Mouse (Mus musculus) stomach, embryonic 16.5 days (tissue): ENCODE data around the gene Strn3. TPM values are rescaled to one million over a fixed set of nuclear protein-coding genes. Genes with fewer than 3 reads are reported as not detected.
A peak's percentile ranks its signal among the peaks of the same experiment; 100 is the strongest.
"Not testable (repeated sequence)": the region's sequence is repeated elsewhere in the genome, so short reads cannot be mapped to it uniquely, and the experiment has no call there.

ENCODE experiments used
- ATAC-seq: fragments of 200-750 bp; cut with Nextera tagmentation; 2 replicates; pipeline ENCODE4 v1.8.0; 2017; ENCODE audit warnings: moderate number of reproducible peaks, moderate TSS enrichment; ENCODE audit not compliant: insufficient read depth, low FRiP score
- H3K27ac ChIP-seq: fragments of 300-500 bp; sonication (generic); 2 replicates; pipeline ENCODE4 v1.5.1; 2014; ENCODE audit warnings: low read length
- H3K27me3 ChIP-seq: fragments of 300-500 bp; sonication (generic); 2 replicates; pipeline ENCODE4 v1.6.1; 2014; ENCODE audit warnings: low read length, control low read depth, mixed read lengths; ENCODE audit not compliant: control insufficient read depth, insufficient read depth
- H3K36me3 ChIP-seq: fragments of 300-500 bp; sonication (generic); 2 replicates; pipeline ENCODE4 v1.6.1; 2014; ENCODE audit warnings: low read length; ENCODE audit not compliant: control insufficient read depth, insufficient read depth
- H3K4me1 ChIP-seq: fragments of 300-500 bp; sonication (generic); 2 replicates; pipeline ENCODE4 v1.6.1; 2014; ENCODE audit warnings: low read length, control low read depth, mixed read lengths; ENCODE audit not compliant: control insufficient read depth, insufficient read depth
- H3K4me2 ChIP-seq: fragments of 300-500 bp; sonication (generic); 2 replicates; pipeline ENCODE4 v1.6.1; 2014; ENCODE audit warnings: low read depth, low read length, mixed read lengths
- H3K4me3 ChIP-seq: fragments of 300-500 bp; sonication (generic); replicated peaks from 2 replicates; pipeline ENCODE4 v1.5.1; 2014; ENCODE audit warnings: mild to moderate bottlenecking, low read length
- H3K9ac ChIP-seq: fragments of 300-500 bp; sonication (generic); 2 replicates; pipeline ENCODE4 v1.6.1; 2014; ENCODE audit warnings: low read length
- H3K9me3 ChIP-seq: fragments of 300-500 bp; sonication (generic); replicated peaks from 2 replicates; pipeline ENCODE4 v1.6.1; 2016; ENCODE audit warnings: low read length, control low read depth; ENCODE audit not compliant: control insufficient read depth
- WGBS: fragments of 180-500 bp; shearing (Covaris S2); extraction: QIAGEN DNeasy Blood & Tissue Kit; methylation state at CpG from one replicate; pipeline ENCODE4 v1.1.7; 2014; 5-methylcytosine and 5-hydroxymethylcytosine counted together
- polyA plus RNA-seq: library from polyadenylated mRNA; unstranded; fragments of >200 nt; fragmentation: Nextera tagmentation; extraction: Ambion mirVana; gene quantifications from 2 replicates; pipeline ENCODE4 v1.2.1, GENCODE M21; 2015

The Strn3 gene
- polyA plus RNA-seq, 1 experiment from 2014 or later = 28.4 TPM

DNA sequence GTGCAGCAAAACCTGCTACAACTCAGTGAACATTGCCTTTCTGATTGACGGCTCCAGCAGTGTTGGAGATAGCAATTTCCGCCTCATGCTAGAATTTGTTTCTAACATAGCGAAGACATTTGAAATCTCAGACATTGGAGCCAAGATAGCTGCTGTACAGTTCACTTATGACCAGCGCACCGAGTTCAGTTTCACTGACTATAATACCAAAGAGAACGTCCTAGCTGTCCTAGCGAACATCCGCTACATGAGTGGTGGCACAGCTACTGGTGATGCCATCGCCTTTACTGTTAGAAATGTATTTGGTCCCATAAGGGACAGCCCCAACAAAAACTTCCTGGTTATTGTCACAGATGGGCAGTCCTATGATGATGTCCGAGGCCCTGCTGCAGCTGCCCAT, 88.4 kb downstream of the Strn3 start:
- Histone ChIP-seq H3K9me3 (no peaks in the 10 kb centered on the region), H3K36me3 (peaks cover 9% of the 10 kb centered on the region; the same call in 1 of the 2 replicates), H3K4me1 (no peaks in the 10 kb centered on the region), H3K4me3 (no peak overlapping the region), H3K9ac (no peak overlapping the region), H3K4me2 (no peak overlapping the region), H3K27me3 (no peaks in the 10 kb centered on the region), H3K27ac (no peak overlapping the region)
- no peak for ATAC-seq
- 95% methylated on average over 10 of the region's 10 CpGs for WGBS

- WGBS = 2% methylated on average over 18 of the region's 18 CpGs
- Histone ChIP-seq H3K36me3 (no peaks in the 10 kb centered on the region), H3K9me3 (no peaks in the 10 kb centered on the region), H3K4me2 (peak overlapping the region; percentile 94), H3K4me1 (peaks cover 6% of the 10 kb centered on the region; the same call in 1 of the 2 replicates), H3K27ac (no peak overlapping the region), H3K4me3 (peak overlapping the region; percentile 64), H3K27me3 (peaks cover 32% of the 10 kb centered on the region), H3K9ac (0 out of 2 replicates have a peak overlapping the region, but pooled peaks have one; percentile 58)
- ATAC-seq = no peak
Measured at GRCm38 (mm10) chr12:51594030-51594470, 97.6 kb downstream of the Strn3 start.

DNA sequence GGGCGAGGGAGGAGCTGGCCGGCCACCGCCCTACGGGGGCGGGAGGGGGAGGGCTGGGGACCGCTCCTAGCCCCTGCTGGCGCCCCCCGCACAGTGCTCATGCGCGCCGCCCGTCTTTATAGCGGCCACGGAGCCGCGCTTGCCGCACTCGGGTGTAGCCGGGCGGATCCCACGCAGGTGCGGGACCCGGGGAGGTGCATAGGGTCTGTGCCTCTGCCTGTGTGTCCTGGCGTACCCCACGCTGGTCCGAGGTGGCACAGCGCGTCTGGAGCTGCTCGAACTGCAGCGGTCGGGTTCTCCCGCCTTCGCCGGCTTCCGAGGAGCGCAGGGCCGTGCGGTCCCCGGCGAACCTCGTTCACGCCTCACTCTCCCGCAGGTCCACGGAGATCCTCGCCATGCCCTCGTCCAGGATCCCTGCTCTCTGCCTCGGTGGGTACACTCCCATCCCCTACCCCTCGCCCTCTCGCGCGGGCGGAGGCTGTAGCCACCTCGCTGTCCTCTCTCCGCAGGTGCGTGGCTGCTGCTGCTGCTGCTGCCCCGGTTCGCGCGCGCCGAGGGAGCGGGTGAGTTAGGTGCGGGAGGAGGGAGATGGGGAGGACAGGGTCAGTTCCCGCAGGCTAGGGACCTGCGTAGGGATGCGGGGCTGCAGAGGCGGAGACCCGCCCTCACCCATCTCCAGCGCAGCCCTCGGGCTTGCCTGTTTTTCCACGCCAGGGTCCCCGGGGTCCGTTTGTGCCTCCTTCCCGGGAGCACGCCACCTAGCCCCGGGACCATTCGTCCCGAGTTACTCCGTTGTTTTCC, 98.3 kb downstream of the Strn3 start, which contains the start of gene Coch:
Gene Coch (plus strand): TSS at position 113 of the 801 bp plus-strand sequence.
- Histone ChIP-seq H3K27me3 (peaks cover 32% of the 10 kb centered on the region), H3K9ac (peak within 1 kb of the TSS; percentile 58), H3K9me3 (no peaks in the 10 kb centered on the region), H3K27ac (no peak within 1 kb of the TSS), H3K36me3 (no peaks in the 10 kb centered on the region), H3K4me3 (peak within 1 kb of the TSS; percentile 64), H3K4me2 (peak within 1 kb of the TSS; percentile 94), H3K4me1 (peaks cover 6% of the 10 kb centered on the region; the same call in 1 of the 2 replicates)
- peak; percentile 82 for ATAC-seq
- under 1% methylated on average over 76 of the region's 79 CpGs for WGBS

DNA sequence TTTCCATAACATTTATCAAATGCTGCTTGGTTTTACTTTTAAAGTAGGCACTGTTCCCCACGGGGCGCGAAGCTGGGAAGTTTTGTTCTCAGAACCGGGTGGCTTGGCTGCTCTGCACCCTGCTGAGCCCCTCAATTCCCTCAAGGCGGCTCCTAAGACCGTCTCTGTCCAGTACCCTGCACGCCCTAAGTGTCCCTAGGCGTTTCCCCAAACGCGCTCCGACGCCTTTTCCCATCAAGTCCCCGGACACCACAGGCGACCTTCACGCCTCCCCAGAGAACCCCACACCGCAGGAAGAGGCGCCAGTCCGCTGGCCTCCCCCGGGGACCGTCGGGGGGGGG, 98.8 kb downstream of the Strn3 start:
- ATAC-seq = peak; percentile 7; the same call in 1 of the 2 replicates
- H3K27me3 ChIP-seq = peaks cover 32% of the 10 kb centered on the region

GRCm38 (mm10) chr12:51591921-51592320, 99.8 kb downstream of the Strn3 start:
- H3K27me3 ChIP-seq = peaks cover 32% of the 10 kb centered on the region
- ATAC-seq = no peak
- no peak overlapping the region for H3K27ac ChIP-seq
- no peak overlapping the region for H3K4me3 ChIP-seq
- peaks cover 6% of the 10 kb centered on the region; the same call in 1 of the 2 replicates for H3K4me1 ChIP-seq
- no peak overlapping the region for H3K9ac ChIP-seq
- H3K4me2 ChIP-seq = no peak overlapping the region
- 62% methylated on average over 8 of the region's 8 CpGs for WGBS
- H3K9me3 ChIP-seq = no peaks in the 10 kb centered on the region
- no peaks in the 10 kb centered on the region for H3K36me3 ChIP-seq

More for the DNA sequence above, 98.8 kb downstream of the Strn3 start:
- WGBS = 1% methylated on average over 19 of the region's 21 CpGs
- Histone ChIP-seq H3K9ac (peak overlapping the region; percentile 58), H3K9me3 (no peaks in the 10 kb centered on the region), H3K4me3 (peak overlapping the region; percentile 64), H3K36me3 (no peaks in the 10 kb centered on the region), H3K27ac (no peak overlapping the region), H3K4me1 (peaks cover 6% of the 10 kb centered on the region; the same call in 1 of the 2 replicates), H3K4me2 (peak overlapping the region; percentile 94)

- no peak for ATAC-seq
- WGBS = 87% methylated on average over 5 of the region's 5 CpGs
Measured at GRCm38 (mm10) chr12:51589263-51589662, 102.4 kb downstream of the Strn3 start.

DNA sequence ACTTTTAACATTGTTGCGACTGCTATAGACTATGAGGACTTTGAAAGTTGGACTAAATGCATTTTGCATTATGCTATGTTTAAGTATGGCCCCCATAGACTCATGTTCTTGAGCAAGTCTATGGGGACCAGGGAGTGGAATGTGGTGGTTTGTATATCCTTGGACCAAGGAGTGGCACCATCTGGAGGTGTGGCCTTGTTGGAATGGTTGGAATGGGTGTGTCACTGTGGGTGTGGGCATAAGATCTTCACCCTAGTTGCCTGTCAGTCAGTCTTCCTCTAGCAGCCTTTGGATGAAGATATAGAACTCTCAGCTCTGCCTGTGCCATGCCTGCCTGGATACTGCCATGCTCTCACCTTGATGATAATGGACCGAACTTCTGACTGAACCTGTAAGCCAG, 113.9 kb downstream of the Strn3 start:
- H3K27ac ChIP-seq, H3K9me3 ChIP-seq, H3K27me3 ChIP-seq, ATAC-seq, H3K9ac ChIP-seq, H3K4me2 ChIP-seq, H3K36me3 ChIP-seq, H3K4me3 ChIP-seq, H3K4me1 ChIP-seq: not testable (repeated sequence)
- 92% methylated on average over 2 of the region's 2 CpGs for WGBS

More at GRCm38 (mm10) chr12:51589263-51589662, 102.4 kb downstream of the Strn3 start:
- Histone ChIP-seq H3K27me3 (peaks cover 14% of the 10 kb centered on the region), H3K36me3 (no peaks in the 10 kb centered on the region), H3K9ac (no peak overlapping the region), H3K9me3 (no peaks in the 10 kb centered on the region; the same call in 1 of the 2 replicates), H3K4me3 (no peak overlapping the region), H3K4me2 (no peak overlapping the region), H3K27ac (no peak overlapping the region), H3K4me1 (peaks cover 6% of the 10 kb centered on the region; the same call in 1 of the 2 replicates)

- 70% methylated on average over 4 of the region's 4 CpGs for WGBS
- Histone ChIP-seq H3K4me1 (no peaks in the 10 kb centered on the region), H3K36me3 (no peaks in the 10 kb centered on the region)
Measured at GRCm38 (mm10) chr12:51572651-51573050, 119.0 kb downstream of the Strn3 start.

DNA sequence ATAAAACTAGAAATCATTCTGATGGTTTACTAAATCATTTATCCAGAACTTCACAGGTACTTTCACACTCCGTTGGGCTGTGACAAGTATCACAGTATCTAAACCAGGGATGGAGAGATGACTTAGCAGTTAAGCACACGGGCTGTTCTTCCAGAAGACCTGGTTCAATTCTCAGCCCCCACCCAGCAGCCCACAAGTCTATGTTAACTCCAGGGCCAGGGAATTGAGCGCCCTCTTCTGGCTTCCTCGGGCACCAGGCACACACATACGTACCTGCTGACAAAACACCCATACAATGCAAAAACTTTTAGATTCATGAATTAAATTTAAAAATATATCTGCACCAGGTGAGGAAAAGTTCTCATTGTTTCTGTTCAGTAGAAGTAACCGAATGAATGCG, 121.8 kb downstream of the Strn3 start:
- H3K9me3 ChIP-seq = no peaks in the 10 kb centered on the region; the same call in 1 of the 2 replicates
- no peak overlapping the region for H3K4me2 ChIP-seq
- no peaks in the 10 kb centered on the region for H3K4me1 ChIP-seq
- WGBS = 67% methylated on average over 7 of the region's 7 CpGs
- no peak for ATAC-seq
- no peaks in the 10 kb centered on the region for H3K36me3 ChIP-seq
- H3K9ac ChIP-seq = no peak overlapping the region
- no peak overlapping the region for H3K4me3 ChIP-seq
- no peak overlapping the region for H3K27ac ChIP-seq
- no peaks in the 10 kb centered on the region for H3K27me3 ChIP-seq

More at GRCm38 (mm10) chr12:51572651-51573050, 119.0 kb downstream of the Strn3 start:
- no peak for ATAC-seq
- Histone ChIP-seq H3K27ac (no peak overlapping the region), H3K4me2 (no peak overlapping the region), H3K27me3 (no peaks in the 10 kb centered on the region), H3K4me3 (no peak overlapping the region), H3K9me3 (no peaks in the 10 kb centered on the region), H3K9ac (no peak overlapping the region)
